Mouse (Mus musculus) ovary, adult 18-20 months (tissue): ENCODE measurements around the gene Map3k20.

Experiments used
- DNase-seq: peaks from one replicate; pipeline ENCODE4 v3.0.0; 2022; ENCODE audit warnings: low spot score, mixed read lengths

Gene Map3k20

DNA sequence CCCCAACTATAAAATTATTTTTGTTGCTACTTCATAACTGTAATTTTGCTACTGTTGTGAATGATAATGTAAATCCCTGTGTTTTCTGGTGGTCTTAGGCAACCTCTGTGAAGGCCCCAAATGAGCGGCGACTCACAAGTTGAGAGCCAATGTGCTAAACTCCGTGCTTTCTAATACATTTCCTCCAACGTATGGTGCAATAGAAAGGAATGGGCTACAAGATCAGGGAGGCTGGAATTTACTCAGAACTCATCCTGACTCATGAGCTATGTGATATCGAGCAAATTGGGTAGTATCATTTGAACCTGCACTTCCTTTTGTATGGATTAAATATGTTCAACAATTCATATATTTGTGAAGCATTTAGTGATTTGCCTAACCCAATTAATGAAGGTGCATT is 4.9 kb upstream of the Map3k20 start:
- DNase-seq, result no peak

DNA sequence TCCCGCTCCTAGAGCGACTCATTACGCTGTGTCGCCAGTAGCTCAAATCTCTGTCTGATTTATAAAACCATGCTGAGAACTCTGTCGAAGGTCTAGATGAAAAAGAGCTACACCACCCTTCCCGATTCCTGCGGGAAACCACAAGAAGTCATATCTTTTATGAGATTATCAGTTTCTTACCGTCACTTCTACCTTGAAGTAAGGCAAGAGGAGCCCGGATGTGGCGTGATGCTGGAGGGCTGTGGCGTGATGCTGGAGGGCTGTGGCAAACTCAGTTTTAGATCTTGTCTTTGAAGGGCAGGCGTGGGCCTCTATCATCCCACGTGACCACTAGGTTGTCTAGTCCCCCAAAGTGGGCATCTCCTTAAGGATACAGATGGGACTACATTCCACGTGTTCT is 3.5 kb upstream of the Map3k20 start:
- DNase-seq, result no peak

DNA sequence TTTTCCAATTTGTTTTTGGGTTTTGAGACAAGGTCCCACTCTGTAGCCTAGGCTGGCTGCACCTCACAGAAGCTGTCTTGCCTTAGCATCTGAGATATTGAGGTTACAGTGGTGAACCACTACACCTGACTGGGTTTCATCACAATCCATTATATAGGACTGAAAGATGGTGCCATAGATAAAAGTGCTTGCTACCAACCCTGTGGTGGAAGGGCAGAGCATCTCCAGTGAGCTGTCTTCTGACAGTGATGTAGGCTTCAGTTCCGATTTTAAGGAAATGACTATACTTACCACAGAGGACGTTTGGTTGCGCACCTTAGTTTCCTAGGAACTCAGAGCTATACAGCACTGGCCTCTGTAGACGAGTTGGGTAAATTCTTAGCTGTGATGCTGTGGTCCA is 2.7 kb upstream of the Map3k20 start:
- DNase-seq, result no peak

DNA sequence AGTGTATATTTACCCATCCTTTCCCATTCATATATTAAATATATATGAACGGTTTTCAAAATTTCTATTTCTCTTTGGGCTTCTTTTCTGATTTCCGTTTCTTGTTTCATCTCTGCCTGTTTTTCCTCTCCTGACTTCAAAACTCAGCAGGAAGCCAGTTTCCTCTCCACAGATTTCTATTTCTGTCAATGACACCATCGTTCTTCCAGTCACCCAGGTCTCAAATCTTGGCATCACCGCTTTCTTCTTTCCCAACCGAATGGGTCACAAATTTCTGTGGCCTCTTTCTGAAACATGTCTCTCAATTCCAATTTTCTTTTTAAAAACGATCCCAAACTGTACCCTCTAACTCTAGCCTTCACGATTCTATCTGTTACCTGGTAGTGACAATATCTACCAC is 748 bp upstream of the Map3k20 start:
- DNase-seq, result no peak

DNA sequence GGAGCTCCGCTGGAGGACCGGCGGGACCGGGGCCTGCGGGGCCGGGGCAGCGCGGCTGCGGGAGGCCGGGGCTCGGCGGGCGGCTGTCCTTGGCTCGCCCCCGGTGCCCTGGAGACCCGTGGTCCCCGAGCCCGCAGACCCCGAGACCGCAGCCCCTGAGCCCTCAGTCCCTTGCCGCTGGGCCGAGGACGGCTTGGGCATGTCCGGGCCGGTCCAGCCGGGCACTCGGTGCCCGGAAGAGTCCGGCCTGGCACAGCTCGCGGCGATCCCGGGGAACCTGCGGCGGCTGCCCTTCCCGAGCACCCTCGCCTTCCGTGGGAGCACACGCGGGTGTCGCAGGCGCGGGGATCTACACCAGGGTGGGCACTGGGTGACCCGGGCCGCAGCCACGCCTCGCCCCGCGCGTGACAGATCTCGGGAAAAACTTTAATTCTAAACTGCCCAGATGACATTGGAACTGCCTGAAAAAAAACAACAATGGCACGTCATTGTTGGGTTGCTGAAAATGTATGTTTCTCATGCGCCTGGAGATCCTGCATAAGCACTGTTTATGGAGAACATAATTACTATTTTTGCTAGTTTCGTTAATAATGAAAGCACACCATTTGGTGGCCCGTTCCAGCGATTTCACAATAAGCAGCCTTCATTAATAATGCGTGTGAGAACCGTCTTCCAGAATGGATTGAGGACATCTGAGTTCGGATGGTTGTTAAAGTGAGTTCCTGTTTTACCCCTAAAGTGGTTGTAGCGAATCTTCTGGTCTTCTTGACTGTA is 638 bp downstream of the Map3k20 start:
- no peak for DNase-seq

DNA sequence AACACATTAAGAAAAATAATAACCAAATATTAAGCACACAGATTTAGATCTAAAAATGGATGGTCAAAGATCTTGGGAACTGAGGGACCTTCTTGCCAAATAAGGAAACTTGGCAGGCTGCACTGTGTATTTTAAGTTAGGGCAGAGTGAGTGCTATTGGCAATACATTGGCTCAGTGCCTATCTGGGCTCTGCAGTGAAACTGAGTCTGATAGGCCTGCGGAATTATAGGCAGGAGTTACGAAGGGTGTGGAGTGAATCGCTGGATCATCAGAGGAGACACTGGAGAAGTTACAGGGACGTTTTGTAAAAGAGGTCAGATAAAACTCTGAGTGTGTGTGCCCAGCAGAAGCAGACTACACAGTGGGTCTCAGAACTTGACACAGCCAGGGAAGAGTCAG is 1.7 kb downstream of the Map3k20 start:
- DNase-seq, result no peak

DNA sequence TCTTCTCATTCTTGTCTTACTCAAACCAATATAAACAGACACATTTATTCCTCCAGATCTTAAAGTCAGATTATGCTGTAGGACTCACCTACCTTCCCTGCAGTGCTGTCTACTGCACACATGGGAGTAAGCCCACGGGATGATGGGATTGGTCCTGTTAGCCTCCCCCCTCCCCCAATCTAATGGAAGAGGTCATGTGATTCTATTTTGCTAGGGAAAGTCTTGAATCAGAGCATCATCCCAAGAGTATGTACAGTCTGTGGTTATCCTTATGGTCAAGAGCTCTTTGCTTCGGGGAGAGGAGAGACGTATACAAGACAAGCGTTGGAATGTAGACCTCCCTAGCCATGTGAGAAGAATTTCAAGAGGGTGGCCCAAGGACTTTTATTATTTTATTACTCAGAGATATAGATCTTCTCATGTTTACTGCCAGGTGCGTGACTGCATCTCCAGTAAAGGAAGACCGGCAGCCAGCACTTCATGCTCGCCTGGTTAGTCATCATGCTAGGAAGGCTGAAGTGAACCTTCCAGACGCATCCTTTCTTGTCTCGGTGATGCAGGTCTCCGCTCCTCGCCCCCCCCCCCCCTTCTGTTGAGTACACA is 3.6 kb downstream of the Map3k20 start:
- DNase-seq, result no peak

DNA sequence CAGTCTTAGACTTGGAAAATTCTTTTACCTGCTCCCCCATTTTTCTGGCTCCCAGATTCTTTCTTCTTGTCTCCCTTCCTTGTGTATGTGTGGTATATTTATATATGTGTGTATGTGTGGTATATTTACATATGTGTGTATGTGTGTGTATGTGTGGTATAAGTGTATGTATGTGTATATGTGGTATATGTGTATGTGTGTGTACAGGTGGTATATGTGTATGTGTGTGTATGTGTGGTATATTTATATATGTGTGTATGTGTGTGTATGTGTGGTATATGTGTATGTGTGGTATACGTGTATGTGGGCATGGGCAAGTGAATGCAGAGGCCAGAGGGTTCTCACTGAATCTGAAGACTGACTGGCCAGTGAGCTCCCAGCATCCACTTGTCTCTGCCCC is 5.7 kb downstream of the Map3k20 start:
- no peak for DNase-seq

DNA sequence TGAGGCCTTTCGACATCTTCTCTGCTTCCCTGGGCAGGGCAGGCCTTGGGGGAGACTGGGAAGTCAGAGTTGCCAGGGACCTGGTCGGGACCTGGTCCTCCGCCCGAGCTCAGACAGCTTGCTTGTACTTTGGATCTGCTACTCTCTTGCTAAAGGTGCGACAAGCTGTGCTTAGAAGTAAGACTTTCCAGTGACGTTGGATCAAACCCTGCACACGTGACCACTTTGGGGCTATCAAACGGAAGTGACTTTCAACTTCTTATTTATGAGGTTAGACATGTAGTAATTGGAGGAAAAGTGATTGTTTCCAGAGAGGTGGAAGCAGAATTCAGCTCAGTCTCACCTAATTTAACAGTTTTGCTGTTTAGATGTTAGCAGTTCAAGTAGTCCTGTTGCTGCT is 7.1 kb downstream of the Map3k20 start:
- no peak for DNase-seq

DNA sequence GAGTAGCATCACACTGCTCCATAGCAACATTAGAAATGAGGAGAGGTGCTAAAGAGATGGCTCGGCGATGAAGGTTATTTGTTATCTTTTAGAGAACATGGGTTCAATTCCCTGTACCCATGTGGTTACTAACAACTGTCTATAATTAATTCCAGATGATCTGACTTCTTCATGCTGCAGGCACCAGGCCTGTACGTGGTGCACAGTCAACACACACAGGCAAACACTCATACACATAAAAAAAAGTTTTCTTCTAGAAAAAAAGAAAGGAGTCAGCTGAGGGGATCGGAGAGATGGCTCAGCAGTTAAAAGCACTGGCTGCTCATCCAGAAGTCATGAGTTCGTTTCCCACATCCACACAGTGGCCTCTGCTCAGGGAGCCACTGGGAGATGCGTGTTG is 9.6 kb downstream of the Map3k20 start:
- no peak for DNase-seq

DNA sequence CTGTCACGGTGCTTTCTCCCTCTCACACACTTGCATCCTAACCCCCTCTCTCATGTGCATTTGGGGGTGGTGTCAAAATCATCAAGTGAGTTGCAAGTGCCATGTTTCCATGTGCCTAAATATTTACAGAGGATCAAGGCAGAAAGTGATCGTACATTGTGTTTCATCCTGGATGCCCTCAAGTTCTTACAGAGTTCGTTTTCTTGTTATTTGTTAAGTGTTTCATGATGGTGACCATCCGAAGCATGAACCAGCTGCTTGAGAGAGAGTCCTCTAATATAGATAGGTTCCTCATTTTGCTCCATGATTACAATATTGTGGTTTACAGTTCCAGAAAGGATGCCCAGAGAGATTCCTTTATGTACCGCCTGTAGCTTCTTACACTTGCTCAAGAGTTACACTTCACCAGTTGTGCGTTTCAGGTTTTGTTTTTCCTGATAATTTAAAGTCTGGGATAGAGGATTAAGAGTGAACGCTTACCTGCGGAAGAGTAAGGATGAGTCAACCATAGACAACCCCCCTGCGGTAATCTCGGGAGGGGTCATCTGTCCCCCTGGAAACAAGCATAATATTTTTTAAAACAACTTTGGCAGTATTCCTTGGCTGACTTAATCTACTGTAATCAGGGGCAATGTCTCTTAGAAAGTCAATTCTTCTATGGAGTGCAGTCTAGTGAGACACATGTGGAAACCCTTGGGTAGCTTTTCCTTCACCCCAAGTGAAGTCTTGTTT is 11.7 kb downstream of the Map3k20 start:
- no peak for DNase-seq

DNA sequence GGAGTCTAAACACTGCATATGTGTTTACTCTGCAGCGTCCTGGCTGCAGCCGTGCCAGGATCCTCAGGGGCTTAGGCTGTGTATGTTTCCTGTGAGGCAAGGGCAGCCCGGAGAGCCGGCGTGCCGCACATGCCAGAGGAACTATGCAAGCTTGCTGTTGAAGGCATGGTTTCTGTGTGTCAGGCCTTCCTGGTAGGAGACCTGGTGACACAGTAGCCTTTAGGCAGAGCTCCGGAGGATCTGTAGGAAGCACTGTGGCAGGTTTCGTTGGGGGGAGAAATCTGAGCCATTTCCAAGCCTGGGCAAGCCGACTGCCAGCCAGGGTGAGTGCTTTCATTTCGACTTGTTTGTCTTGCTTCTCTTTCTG is 12.3 kb downstream of the Map3k20 start:
- no peak for DNase-seq

DNA sequence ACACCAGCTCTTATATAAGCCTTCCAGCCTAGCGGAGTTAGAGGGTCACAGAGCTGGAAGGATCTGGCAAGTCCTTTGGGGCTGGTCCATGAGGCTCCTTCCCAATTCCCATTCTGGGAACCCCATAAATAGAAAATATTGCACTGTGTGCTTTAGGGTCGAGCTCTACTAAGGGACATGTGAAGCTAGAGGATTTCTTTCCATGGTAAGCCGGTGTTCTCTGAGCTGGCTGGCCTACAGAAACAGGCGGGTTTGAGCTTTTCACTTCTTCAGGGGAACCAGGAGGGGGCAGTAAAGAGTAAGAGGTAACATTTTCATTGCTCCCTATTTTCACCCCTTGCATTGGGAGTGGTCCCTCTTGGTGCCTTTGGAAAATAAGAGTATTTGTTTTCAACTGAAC is 13.0 kb downstream of the Map3k20 start:
- no peak for DNase-seq

DNA sequence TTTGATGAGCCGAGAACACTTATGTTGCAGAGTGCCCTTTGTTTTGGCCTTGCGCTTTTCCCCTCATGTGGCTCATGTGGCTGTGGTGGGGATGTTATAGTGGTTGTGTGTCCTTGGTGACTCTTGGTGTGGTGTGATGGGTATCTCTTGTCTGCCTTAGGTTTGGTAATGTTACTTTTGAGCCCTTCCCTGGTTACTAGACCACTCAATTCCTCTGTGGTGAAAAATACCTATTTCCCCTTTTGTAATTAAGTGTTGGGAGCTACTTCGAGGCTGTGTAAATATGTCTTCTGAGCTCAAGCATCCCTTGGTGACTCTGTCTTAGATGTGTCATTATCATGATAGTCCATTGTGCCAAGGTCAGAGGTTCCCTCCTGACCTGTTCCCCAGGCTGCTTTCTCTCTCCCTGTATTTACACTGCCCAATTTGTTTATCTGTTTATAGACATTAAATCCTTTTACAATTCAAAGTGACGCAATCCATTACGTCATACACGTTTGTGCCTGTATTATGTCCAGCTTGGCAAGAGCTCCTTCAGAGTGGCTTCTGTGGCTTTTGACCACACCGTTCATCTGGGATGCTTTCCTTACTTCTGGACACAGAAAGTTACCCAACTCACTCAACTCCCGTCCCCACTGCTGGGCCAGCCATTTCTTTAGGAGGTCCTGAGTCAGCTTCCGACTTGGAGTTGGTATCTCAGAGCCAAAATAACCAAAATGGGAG is 15.9 kb downstream of the Map3k20 start:
- DNase-seq, result no peak

DNA sequence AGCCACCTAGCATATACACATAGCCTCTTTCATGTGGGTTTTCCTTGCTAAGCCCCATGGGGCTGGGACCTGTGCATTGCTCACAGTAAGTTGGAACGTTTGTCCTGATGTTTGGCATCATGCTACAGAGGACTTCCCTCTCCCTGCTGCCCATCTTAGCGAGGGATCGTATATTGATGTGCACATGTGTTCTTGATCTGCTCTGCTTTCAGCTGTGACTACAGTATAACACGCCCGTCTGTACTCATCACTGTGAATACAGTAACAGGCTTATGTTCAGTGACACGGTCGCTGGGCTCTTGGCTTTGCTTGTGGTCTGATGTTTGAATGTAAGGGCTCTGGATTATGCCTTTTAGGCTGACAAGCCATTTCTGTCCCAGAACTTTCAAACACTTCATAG is 20.3 kb downstream of the Map3k20 start:
- no peak for DNase-seq

DNA sequence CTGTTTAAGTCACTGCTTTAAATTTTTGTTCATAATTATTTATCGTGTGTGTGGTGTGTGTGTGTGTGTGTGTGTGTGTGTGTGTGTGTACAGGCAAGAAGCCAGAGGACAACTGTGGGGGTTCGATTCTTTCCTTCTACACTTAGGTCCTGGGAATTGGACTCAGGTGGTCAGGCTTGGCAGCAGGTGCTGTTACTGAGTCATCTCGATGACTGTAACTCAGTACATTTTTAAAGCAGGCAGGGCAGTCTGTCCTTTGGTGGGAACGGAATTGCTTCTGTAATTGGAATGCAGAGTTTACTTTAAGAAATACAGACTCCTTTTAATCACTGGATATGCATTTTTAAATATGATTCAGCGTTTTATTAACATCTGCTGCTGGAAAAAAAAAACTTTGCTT is 22.9 kb downstream of the Map3k20 start:
- DNase-seq, result no peak

DNA sequence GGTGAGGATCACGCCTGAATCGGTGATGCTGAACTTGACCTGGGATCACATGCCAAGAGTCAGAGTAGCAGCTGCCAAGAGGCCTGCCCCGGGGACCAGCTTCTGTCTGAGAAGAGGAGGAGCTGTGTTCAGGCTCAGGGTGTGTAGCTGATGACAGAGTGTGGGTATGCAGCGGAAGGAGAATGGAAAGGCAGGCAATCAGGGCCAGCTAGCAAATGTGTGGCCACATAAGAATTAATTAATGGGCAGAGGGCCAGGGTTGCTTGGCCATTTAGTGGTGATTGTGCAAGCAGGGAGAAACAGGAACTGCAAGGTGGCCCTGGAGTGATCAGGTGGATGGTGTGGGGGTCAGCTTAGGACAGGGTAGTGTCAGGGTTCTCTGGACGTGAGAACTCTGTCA is 23.5 kb downstream of the Map3k20 start:
- DNase-seq, result no peak

DNA sequence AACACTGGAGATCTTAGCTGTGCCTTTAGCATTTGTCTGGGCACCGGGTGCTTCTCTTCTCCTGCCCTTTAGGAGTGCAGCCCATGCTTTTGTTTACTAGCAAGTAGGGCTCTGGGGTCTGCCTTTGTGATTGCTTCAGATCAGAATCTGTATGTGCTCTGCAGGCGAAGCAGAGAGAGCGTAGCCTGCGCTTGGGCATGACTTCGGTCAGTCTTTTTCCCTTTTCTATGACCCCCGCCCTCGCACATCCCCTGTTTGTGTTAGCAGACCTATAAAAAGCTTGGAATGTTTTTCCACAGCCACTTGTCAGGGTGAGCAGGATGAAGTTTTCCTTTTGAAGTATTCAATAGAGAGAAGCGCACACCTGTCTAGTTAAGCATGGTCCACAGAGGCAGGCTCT is 26.0 kb downstream of the Map3k20 start:
- DNase-seq, result no peak

DNA sequence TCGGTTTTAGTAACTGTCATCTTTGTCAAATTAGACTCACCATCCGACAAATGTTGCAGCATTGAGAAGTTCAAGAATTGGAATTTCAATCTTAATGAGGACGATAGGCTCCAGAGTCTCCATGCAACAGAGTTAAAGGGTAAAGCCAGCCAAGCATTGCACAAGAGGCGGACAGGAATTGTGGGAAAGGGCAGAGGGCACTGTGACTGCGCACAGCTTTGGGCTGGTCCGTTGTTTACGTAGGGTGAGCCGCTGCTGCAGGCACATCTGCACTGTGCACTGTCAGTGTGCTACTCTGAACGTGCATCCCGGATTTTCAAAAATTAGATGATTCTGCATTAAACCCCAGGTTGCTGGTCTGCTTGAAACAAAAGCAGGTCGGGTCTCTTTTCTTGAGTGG is 27.9 kb downstream of the Map3k20 start:
- no peak for DNase-seq

DNA sequence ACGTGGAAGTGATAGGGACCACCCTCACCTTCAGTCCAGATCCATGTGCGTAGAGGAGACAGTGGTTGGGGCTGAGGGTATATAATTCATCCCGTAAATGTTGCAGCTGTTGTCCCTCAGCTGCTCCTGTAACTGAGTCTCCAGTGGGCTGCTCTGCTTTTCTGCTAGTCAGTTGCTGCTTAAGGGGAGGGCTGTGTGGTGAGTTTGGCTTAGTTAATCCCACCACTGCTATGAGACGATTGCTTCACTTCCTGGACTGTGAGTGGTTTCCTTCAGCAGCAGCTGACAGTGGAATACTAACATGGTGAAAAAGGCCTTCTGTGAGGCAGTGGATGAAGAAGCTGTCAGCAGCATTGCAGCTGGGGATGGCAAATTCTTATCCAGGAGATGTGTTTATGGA is 33.0 kb downstream of the Map3k20 start:
- DNase-seq, result no peak

DNA sequence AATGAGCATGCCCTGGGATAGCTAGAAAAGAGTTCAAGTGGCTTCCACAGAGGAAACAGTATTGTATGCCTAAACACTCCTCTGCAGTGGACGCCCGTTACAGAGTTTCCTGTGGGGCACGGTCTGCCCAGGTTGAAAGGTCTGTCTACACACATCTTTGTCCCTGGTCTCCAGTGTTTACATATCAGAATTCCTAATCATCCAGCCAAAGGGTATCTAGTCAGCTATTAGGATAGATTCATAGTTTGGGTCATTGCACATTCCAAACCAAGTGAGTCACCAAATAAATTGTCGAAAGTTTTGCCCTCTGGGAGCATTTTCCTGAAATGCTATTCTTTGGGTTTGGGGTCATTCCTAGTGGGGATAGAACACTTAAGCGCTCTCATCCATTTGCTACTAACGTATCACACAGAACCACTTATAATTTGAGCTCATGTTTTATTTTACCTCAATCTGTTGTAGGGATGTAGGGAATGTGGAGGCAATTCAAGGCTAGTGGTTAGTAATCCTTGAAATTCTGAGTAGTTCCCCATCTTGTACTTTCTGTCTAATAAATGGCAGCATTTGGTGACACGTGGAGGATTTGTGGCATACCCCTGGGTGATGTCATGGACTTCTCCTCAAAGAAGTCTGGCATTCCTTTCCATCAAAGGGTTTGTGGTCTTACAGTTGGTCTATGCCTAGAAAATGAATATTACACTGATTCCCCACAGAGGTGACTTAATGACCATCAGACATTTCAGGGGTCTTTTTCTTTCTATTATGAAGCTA is 33.8 kb downstream of the Map3k20 start:
- no peak for DNase-seq

DNA sequence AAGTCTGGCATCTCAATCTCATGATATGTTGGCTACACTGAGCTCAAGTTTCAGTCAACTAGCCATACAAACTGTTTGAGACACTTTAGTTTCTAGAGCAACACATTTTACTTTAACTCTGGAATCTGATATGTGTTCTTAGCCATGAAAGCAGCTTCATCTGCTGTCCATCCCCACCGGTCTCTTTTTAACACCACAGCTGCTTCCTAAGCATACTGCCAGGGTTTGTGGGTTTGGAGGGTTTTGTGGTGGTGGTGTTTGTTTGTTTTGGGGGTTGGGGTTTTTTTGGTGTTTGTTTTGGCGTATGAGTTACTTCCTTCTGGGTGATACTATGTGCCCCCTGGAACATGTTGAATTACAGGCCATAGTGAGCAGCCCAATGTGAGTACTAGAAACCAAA is 35.2 kb downstream of the Map3k20 start:
- no peak for DNase-seq
